Mouse (Mus musculus): Measurements from ENCODE around the gene Fkbp15. TPM values are rescaled to one million over a fixed set of nuclear protein-coding genes. Genes with fewer than 3 reads are reported as not detected.

The Fkbp15 gene
- polyA plus RNA-seq (2015; fragmentation: Nextera tagmentation; extraction: Ambion mirVana): 24.9 and 28.5 TPM in 2 replicates

- Histone ChIP-seq H3K27me3 (replicated peaks) (no peaks in the 10 kb centered on the region), H3K36me3 (no peaks in the 10 kb centered on the region), H3K4me1 (0 out of 2 replicates have a peak, but pooled peaks cover 3% of the 10 kb centered on the region), H3K9ac (peak within 1 kb of the TSS; percentile 75), H3K4me2 (peak within 1 kb of the TSS; percentile 70), H3K4me3 (replicated peaks) (peak within 1 kb of the TSS; percentile 92), H3K27ac (peak within 1 kb of the TSS; percentile 86), H3K9me3 (no peaks in the 10 kb centered on the region)
- WGBS: under 1% methylated on average over 51 of the region's 51 CpGs
- ATAC-seq (ENCODE audit: insufficient read depth, low FRiP score, low read depth): peak; percentile 99
Measured at GRCm38 (mm10) chr4:62360088-62360804, at the start of gene Fkbp15, which contains the start of gene Slc31a1. Gene Fkbp15, minus strand, starts transcription at chr4:62360548. Gene Slc31a1, plus strand, starts transcription at chr4:62360727.

- H3K9ac ChIP-seq: peak overlapping the region; percentile 59; the same call in 1 of the 2 replicates
- H3K36me3 ChIP-seq: peaks cover 11% of the 10 kb centered on the region
- H3K4me3 ChIP-seq (replicated peaks): peak overlapping the region; percentile 78
- ATAC-seq (ENCODE audit: insufficient read depth, low FRiP score, low read depth): no peak
- peak overlapping the region; percentile 84; the same call in 1 of the 2 replicates for H3K27ac ChIP-seq
- 0 out of 2 replicates have a peak, but pooled peaks cover 9% of the 10 kb centered on the region for H3K4me1 ChIP-seq
- peak overlapping the region; percentile 65 for H3K4me2 ChIP-seq
- WGBS: 23% methylated on average over 6 of the region's 6 CpGs
- no peaks in the 10 kb centered on the region for H3K27me3 ChIP-seq (replicated peaks)
- no peaks in the 10 kb centered on the region for H3K9me3 ChIP-seq
Measured at GRCm38 (mm10) chr4:62409615-62410014, 49.3 kb upstream of the Fkbp15 start.

GRCm38 (mm10) chr4:62408601-62409282, 48.4 kb upstream of the Fkbp15 start, which contains the start of the genes Cdc26 and Prpf4:
Gene Cdc26, minus strand, starts transcription at chr4:62408642.
Gene Prpf4, plus strand, starts transcription at chr4:62408797.
- Histone ChIP-seq H3K4me3 (replicated peaks) (peak within 1 kb of the TSS; percentile 78), H3K4me1 (0 out of 2 replicates have a peak, but pooled peaks cover 9% of the 10 kb centered on the region), H3K9me3 (no peaks in the 10 kb centered on the region), H3K27me3 (replicated peaks) (no peaks in the 10 kb centered on the region), H3K36me3 (peaks cover 8% of the 10 kb centered on the region; the same call in 1 of the 2 replicates), H3K27ac (peak within 1 kb of the TSS; percentile 84), H3K9ac (peak within 1 kb of the TSS; percentile 65), H3K4me2 (peak within 1 kb of the TSS; percentile 65)
- ATAC-seq (ENCODE audit: insufficient read depth, low FRiP score, low read depth): peak; percentile 99
- WGBS: under 1% methylated on average over 39 of the region's 39 CpGs

GRCm38 (mm10) chr4:62407730-62408582, 47.6 kb upstream of the Fkbp15 start:
- Histone ChIP-seq H3K9ac (peak overlapping the region; percentile 65; the same call in 1 of the 2 replicates), H3K27ac (peak overlapping the region; percentile 83), H3K36me3 (peaks cover 8% of the 10 kb centered on the region; the same call in 1 of the 2 replicates), H3K9me3 (no peaks in the 10 kb centered on the region), H3K4me3 (replicated peaks) (peak overlapping the region; percentile 78), H3K27me3 (replicated peaks) (no peaks in the 10 kb centered on the region), H3K4me2 (peak overlapping the region; percentile 47), H3K4me1 (0 out of 2 replicates have a peak, but pooled peaks cover 9% of the 10 kb centered on the region)
- peak; percentile 36 for ATAC-seq (ENCODE audit: insufficient read depth, low FRiP score, low read depth)
- WGBS: under 1% methylated on average over 35 of the region's 35 CpGs

- Histone ChIP-seq H3K36me3 (peaks cover 17% of the 10 kb centered on the region; the same call in 1 of the 2 replicates), H3K9me3 (no peaks in the 10 kb centered on the region), H3K4me2 (no peak overlapping the region), H3K4me3 (replicated peaks) (no peak overlapping the region), H3K27ac (no peak overlapping the region), H3K4me1 (0 out of 2 replicates have a peak, but pooled peaks cover 9% of the 10 kb centered on the region), H3K9ac (no peak overlapping the region), H3K27me3 (replicated peaks) (no peaks in the 10 kb centered on the region)
- WGBS: 80% methylated on average over 4 of the region's 4 CpGs
- no peak for ATAC-seq (ENCODE audit: insufficient read depth, low FRiP score, low read depth)
Measured at GRCm38 (mm10) chr4:62406133-62406532, 45.8 kb upstream of the Fkbp15 start.

- H3K4me1 ChIP-seq: no peaks in the 10 kb centered on the region
- no peak for ATAC-seq (ENCODE audit: insufficient read depth, low FRiP score, low read depth)
- H3K27me3 ChIP-seq (replicated peaks): no peaks in the 10 kb centered on the region
- no peak overlapping the region for H3K9ac ChIP-seq
- H3K27ac ChIP-seq: no peak overlapping the region
- no peak overlapping the region for H3K4me2 ChIP-seq
- no peak overlapping the region for H3K4me3 ChIP-seq (replicated peaks)
- WGBS: 84% methylated on average over 3 of the region's 3 CpGs
- no peaks in the 10 kb centered on the region for H3K9me3 ChIP-seq
- peaks cover 52% of the 10 kb centered on the region for H3K36me3 ChIP-seq
Measured at GRCm38 (mm10) chr4:62398956-62399355, 38.6 kb upstream of the Fkbp15 start.

GRCm38 (mm10) chr4:62397616-62398365, 37.4 kb upstream of the Fkbp15 start:
- H3K9me3 ChIP-seq: no peaks in the 10 kb centered on the region
- H3K36me3 ChIP-seq: peaks cover 55% of the 10 kb centered on the region
- H3K27ac ChIP-seq: no peak overlapping the region
- no peaks in the 10 kb centered on the region for H3K27me3 ChIP-seq (replicated peaks)
- no peak overlapping the region for H3K4me3 ChIP-seq (replicated peaks)
- H3K9ac ChIP-seq: no peak overlapping the region
- no peak overlapping the region for H3K4me2 ChIP-seq
- 82% methylated on average over 4 of the region's 4 CpGs for WGBS
- ATAC-seq (ENCODE audit: insufficient read depth, low FRiP score, low read depth): no peak
- no peaks in the 10 kb centered on the region for H3K4me1 ChIP-seq

- Histone ChIP-seq H3K4me1 (no peaks in the 10 kb centered on the region), H3K27ac (no peak overlapping the region), H3K9me3 (no peaks in the 10 kb centered on the region), H3K36me3 (peaks cover 52% of the 10 kb centered on the region), H3K9ac (no peak overlapping the region), H3K4me3 (replicated peaks) (no peak overlapping the region), H3K4me2 (no peak overlapping the region), H3K27me3 (replicated peaks) (no peaks in the 10 kb centered on the region)
- ATAC-seq (ENCODE audit: insufficient read depth, low FRiP score, low read depth): no peak
- WGBS: 90% methylated on average over 1 of the region's 1 CpGs
Measured at GRCm38 (mm10) chr4:62395806-62396205, 35.5 kb upstream of the Fkbp15 start.

GRCm38 (mm10) chr4:62393459-62393858, 33.1 kb upstream of the Fkbp15 start:
- Histone ChIP-seq H3K4me3 (replicated peaks) (no peak overlapping the region), H3K36me3 (peaks cover 42% of the 10 kb centered on the region), H3K4me2 (no peak overlapping the region), H3K27ac (no peak overlapping the region), H3K9me3 (no peaks in the 10 kb centered on the region), H3K4me1 (no peaks in the 10 kb centered on the region), H3K9ac (no peak overlapping the region), H3K27me3 (replicated peaks) (no peaks in the 10 kb centered on the region)
- 73% methylated on average over 6 of the region's 6 CpGs for WGBS
- ATAC-seq (ENCODE audit: insufficient read depth, low FRiP score, low read depth): no peak

- Histone ChIP-seq H3K27me3 (replicated peaks) (no peaks in the 10 kb centered on the region), H3K4me1 (no peaks in the 10 kb centered on the region), H3K9me3 (no peaks in the 10 kb centered on the region), H3K9ac (no peak overlapping the region), H3K36me3 (peaks cover 41% of the 10 kb centered on the region), H3K4me2 (no peak overlapping the region), H3K4me3 (replicated peaks) (no peak overlapping the region), H3K27ac (no peak overlapping the region)
- WGBS: 84% methylated on average over 7 of the region's 7 CpGs
- ATAC-seq (ENCODE audit: insufficient read depth, low FRiP score, low read depth): no peak
Measured at GRCm38 (mm10) chr4:62391892-62392291, 31.5 kb upstream of the Fkbp15 start.

Data from stomach, embryonic 15.5 days (tissue).